Mouse (Mus musculus): ENCODE results near the gene Cntn6. TPM values are rescaled to one million over a fixed set of nuclear protein-coding genes. Genes with fewer than 3 reads are reported as not detected.

Cntn6 gene
- not detected in 2 replicates for polyA plus RNA-seq (2012; rRNA removed)

GRCm38 (mm10) chr6:104492490-104493431 lies at the start of gene Cntn6:
TSS of gene Cntn6 (plus strand) at chr6:104492790.
- no peak for DNase-seq (ENCODE audit: low read depth)

GRCm38 (mm10) chr6:104443731-104444130 lies 48.9 kb upstream of the Cntn6 start:
- DNase-seq (ENCODE audit: low read depth): no peak

- DNase-seq (ENCODE audit: low read depth): no peak
These were observed 21.9 kb upstream of the Cntn6 start for GRCm38 (mm10) chr6:104470706-104471105.

GRCm38 (mm10) chr6:104479242-104479641 lies 13.3 kb upstream of the Cntn6 start:
- DNase-seq (ENCODE audit: low read depth): no peak

- no peak for DNase-seq (ENCODE audit: low read depth)
These were observed 869 bp downstream of the Cntn6 start for GRCm38 (mm10) chr6:104493459-104493858.

DNA sequence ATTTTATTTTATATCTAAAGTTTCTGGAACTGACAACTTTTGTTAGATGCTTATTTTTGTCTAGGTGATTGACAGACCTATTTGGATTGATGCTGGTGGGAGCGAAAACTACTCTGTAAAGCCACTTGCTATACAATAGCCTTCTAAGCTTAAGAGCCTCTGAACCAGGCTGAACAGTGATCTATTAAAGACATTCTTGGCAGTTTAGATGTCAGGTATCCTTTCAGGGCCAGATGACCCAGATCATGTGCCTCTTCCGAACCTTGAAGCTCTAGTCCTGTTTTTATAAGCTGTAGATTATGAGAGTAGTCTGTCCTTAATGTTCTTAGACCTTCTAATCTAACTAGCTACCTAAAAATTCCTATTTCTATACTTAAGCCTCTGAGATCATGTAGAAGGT lies 3.2 kb downstream of the Cntn6 start:
- no peak for DNase-seq (ENCODE audit: low read depth)

- no peak for DNase-seq (ENCODE audit: low read depth)
These were observed 71.4 kb downstream of the Cntn6 start for GRCm38 (mm10) chr6:104563993-104564392.

GRCm38 (mm10) chr6:104569564-104569963 lies 77.0 kb downstream of the Cntn6 start:
- DNase-seq (ENCODE audit: low read depth): no peak

DNA sequence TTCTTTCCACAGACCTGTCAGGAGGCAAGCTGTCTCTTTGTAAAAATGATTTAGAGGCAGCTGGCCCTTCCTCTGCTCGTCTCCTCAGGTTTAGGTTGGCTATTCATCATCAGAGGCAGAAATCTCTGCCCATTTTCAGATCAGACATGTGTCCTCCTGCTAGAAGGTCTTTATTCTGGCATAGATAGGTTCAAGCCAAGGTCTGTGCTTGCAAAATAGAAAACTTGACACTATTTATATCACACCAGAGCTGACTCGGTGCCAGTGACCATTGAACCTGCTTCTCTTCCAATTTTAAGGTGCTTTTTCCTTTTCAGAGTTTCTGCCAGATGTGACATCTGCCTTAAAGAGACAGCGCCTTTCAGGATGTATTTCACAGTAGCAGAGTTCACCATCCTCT lies 95.4 kb downstream of the Cntn6 start:
- DNase-seq (ENCODE audit: low read depth): no peak

GRCm38 (mm10) chr6:104600838-104601397 lies 108.3 kb downstream of the Cntn6 start:
- no peak for DNase-seq (ENCODE audit: low read depth)

DNA sequence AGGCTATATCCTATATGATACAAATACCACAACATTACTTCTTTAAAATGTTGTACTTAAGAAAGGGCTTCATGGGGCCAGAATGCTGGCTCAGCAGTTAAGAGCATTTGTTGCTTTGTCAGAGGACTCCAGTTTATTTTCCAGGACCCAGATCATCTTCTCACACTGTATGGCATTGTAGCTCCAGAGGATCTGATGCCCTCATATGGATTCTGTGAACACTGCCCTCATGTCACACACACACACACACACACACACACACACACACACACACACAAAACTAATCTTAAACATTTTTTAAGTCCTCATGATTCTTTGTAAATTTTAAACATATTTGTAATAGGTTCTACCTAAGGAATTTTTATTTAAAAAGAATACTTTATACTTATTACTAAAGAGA lies 110.3 kb downstream of the Cntn6 start:
- no peak for DNase-seq (ENCODE audit: low read depth)

GRCm38 (mm10) chr6:104603371-104603770 lies 110.8 kb downstream of the Cntn6 start:
- no peak for DNase-seq (ENCODE audit: low read depth)

DNA sequence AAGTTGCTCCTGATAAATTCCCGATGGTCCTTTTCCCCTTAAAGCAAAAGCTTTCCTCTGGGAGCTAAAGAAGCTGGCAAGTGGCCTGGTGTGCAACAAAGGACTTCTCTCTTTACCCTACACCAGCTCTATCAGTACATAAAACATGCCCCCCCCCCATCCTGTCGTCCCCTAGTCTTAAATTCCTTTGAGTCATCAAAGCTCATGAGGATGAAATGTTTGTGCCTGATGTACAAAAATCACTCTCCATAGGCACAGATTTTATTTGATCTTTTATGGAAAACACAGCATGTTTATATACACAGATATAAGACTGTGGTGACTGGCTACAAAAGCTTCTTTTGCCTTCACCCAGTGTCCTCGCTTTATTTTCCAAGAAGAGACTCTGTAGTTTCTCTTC lies 112.6 kb downstream of the Cntn6 start:
- DNase-seq (ENCODE audit: low read depth): no peak

DNA sequence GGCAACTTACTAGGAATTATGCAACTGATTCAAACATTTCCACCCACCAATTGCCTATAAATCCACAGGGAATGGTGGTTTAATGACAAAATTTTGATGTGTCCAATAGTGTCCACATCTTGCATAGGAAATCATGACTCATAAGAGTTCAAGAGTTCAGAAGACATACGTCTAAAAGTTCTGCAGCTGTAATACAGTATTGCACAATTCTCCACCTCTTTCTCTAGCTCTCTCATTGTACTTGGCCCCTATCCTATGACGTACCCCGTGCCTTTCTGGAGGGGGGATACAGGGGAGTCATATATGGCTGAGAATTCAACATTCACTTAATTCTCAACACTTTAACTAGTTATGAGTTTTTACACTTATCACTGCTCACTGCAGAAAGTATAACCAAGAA lies 160.9 kb downstream of the Cntn6 start:
- DNase-seq (ENCODE audit: low read depth): no peak

DNA sequence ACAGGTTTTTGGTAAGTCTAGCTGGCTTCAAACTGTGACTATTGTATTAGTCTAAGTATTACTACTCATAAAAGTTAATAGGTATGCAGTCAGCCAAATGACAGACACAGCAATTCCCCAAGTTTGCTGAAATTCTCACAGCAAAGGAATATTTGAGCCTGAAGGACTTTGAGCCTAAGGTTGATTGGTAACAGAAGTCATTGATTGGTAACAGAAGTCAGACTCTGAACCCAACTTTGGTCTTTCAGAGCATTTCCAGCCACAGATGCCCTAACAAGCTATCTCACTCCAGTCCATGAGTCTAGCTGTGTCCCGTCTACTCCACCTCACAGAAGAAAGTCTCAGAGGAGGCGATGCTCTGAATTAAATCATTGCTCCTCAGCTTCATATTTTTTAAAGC lies 176.1 kb downstream of the Cntn6 start:
- DNase-seq (ENCODE audit: low read depth): no peak

- no peak for DNase-seq (ENCODE audit: low read depth)
These were observed 181.7 kb downstream of the Cntn6 start for GRCm38 (mm10) chr6:104674249-104674648.

DNA sequence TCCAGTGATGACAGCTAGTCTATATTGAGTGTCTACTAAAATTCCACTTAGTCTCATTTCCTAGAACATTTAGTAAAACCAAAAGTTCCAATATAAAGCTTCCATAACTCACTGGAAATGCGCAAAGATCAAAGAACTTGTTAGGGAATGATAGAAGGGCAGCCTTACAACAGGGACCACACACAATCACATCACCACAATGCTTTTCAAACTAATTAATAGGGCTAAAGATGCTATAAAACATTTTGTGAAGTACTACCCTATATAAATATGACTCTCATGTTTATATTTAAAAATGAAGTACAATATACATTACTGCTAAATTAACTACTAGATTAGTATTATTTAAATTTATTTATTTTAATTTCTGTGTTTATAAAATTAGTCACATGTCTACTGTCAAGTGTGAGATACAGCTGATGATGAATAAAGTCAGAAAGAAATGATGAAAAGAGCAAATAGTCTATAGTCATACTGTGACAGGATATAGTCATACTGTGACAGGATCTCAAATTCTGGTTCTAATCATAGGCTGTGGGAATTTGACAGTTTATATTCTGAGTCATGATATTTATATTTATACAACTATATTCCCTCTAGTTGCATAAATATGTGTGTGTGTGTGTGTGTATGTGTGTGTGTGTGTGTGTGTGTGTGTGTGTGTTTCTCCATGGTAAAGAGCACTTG lies 187.4 kb downstream of the Cntn6 start:
- no peak for DNase-seq (ENCODE audit: low read depth)

DNA sequence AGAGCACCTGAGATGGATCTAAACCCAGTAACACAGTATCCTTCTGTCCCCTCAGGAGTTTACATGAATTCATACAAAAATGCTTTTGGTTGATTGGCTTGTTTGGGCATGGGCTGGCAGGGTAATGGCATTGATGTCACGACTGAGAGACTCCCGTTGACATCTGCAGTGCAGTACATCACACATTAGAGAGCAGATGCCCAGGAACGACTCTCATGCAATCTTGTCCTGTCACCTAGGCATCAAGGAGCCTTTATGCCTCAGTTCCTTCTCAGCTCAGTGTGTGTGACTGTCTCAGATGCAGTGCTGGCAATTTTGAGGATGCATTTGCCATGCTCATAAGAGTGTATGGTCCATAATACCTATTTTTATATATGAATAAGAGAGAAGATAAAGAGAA lies 195.4 kb downstream of the Cntn6 start:
- DNase-seq (ENCODE audit: low read depth): no peak

DNA sequence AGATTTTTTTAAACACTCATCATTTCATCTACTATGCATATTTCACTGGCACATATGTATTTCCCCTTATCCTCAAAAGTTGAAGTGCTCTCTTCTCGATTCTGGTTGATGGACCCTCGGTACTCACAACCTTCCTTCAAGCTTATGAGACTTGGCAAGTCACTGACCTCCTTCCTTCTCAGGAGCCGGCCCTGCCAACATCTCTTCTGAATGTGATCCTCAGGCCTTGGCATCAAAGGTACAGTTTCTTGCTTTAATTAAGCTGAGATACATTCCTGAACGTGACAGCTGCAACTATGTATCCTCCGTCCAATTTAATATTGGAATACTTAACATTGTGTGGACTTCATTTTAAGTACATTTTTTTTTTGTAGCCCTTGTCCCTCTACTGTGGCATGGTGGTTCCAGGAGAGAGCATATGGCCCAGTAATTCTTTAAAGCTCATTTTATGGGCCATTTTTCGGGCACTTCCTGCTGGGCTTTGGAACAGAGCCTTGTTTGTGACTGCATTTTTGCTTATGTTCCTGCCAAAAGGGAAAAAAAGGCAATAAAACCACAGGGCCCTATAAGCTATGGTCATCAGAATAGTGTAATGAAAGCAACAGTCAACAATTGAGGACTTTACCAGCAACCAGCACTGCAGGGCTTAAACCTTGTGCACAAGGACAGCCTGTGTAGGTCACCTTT lies 196.0 kb downstream of the Cntn6 start:
- DNase-seq (ENCODE audit: low read depth): no peak

DNA sequence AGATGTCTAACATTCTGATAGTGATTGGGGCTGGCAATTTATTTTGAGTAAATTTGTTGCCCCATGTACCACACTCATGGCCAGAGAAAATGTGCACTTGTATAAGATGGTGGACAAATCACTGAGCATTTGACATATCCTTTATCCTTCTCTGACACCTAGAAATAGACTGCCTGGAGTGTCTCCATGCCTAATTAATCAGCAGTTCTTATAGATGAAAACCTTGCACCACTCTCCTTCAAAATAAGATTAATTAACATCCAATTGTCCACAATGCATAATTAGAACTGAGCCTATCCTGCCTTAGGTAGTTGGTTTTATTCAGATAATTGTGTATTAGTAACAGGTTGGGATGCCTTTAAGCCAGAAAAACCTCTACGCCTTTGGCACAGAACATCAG lies 236.0 kb downstream of the Cntn6 start:
- no peak for DNase-seq (ENCODE audit: low read depth)

- no peak for DNase-seq (ENCODE audit: low read depth)
These were observed 241.7 kb downstream of the Cntn6 start for GRCm38 (mm10) chr6:104734256-104734655.

DNA sequence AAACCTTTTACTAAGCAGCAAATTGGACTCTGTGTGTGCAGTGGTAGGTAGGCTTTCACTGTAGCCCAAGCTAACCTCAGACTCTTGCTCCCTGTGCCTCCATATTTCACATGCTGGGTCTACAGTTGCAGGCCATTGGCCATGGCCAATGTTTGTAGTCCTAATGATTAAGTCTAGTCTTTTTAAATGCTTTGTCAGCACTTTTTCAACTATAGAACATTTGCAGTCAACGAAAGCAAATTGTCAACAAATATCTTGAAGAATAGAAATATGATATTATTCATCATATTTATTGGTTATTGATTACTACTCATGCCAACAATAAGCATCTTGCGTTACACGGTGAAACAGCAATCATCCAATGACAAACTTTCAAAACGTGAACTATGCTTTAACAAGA lies 246.4 kb downstream of the Cntn6 start:
- no peak for DNase-seq (ENCODE audit: low read depth)

Measured in gonadal fat pad, adult 2 months (tissue).